Comparison of ENCODE assay signal across 10 mouse cellular contexts in the genomic region with DNA sequence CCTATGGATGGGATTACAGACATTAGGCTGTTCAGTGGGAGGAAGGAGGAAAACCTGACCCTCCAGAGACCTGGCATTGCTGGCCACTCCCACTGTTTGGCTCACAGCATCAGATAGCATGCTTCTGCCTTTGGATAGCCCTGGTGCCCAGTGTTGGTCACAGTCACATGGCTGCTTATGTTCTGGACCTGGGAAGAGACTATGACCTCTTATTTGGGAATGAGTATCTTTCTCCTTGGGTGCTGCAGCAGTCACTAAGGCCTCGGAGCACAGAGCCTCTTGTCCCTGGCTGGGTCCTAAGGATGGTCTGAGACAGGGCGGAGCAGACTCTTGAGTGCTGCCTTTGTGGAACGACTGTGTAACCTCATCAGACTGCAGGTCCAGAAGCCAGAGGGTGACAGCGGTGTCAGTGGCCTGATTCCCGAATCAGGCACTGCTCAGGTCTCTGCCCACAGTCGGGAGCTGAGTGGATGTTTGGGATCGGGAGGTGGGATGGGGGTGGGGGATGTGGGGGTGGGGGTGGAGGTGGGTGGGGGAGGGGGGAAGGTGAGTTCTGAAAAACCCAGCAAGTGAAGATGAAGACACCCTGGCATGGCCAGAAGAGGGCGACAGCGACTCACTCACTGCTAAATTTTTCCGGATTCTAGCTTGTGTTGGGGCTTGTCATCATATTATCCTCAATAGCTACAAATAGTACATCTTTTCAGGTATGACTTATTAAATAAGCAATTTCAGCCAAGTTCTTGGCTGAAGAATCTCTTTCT. TPM values are rescaled to one million over a fixed set of nuclear protein-coding genes. Genes with fewer than 3 reads are reported as not detected.
DNase-seq lines count a peak whose midpoint lies in the region; TF ChIP-seq lines count a peak whose summit lies in the region.
"Had no signal": no experiment of that assay in that cellular context is flagged by ENCODE, and none has a peak within 500 bp of the region (broad histone marks: within the 10 kb centered on the region; RNA-seq: fewer than 3 reads in every experiment).

No protein-coding gene starts in this region.

- peak; percentile 30 for TF ChIP-seq CTCF in E14TG2a.4 (conservative IDR thresholded peaks at IDR 0.05; ENCODE audit: low read length)

- H3K4me1 ChIP-seq in E14TG2a.4 (replicated peaks; ENCODE audit: low read depth, low read length): peaks cover 67% of the 10 kb centered on the region
- peaks cover 21% of the 10 kb centered on the region for H3K4me1 ChIP-seq in forebrain, embryonic 10.5 days

- no peaks in the 10 kb centered on the region for H3K9me3 ChIP-seq in E14TG2a.4 (ENCODE audit: low read length)
- no peaks in the 10 kb centered on the region for H3K9me3 ChIP-seq in forebrain, embryonic 10.5 days
- H3K9me3 ChIP-seq: megakaryocyte, embryonic 14.5 days had no signal

- H3K27ac ChIP-seq in forebrain, embryonic 10.5 days: no peak overlapping the region

- 18% methylated on average over 10 of the region's 10 CpGs for WGBS in forebrain, embryonic 10.5 days

- peaks cover 27% of the 10 kb centered on the region for H3K27me3 ChIP-seq in E14TG2a.4 (ENCODE audit: insufficient read depth, low read length)
- no peaks in the 10 kb centered on the region for H3K27me3 ChIP-seq in forebrain, embryonic 10.5 days (ENCODE audit: poor library complexity, severe bottlenecking)

- H3K4me3 ChIP-seq in E14TG2a.4 (replicated peaks; ENCODE audit: low read length): peak overlapping the region; percentile 60
- H3K4me3 ChIP-seq in forebrain, embryonic 10.5 days: no peak overlapping the region

- H3K36me3 ChIP-seq in E14TG2a.4 (ENCODE audit: insufficient read depth, low read length): peaks cover 8% of the 10 kb centered on the region; the same call in 1 of the 2 replicates
- H3K36me3 ChIP-seq in forebrain, embryonic 10.5 days (replicated peaks): peaks cover 32% of the 10 kb centered on the region

- intact Hi-C loops in left cerebral cortex, postnatal 4 days (cut with DNase I): no loop called here

- peak; percentile 49 to 59 for DNase-seq in cerebellum, postnatal 36 days
- DNase-seq in cerebellum, adult 11-12 months: no peak
- peak; percentile 39 for DNase-seq in left cerebral cortex, postnatal 4 days
- DNase-seq in left cerebral cortex, adult 8-10 months (ENCODE audit: low spot score in 2 of 2): no peak
- DNase-seq in heart, postnatal 4 days: peak; percentile 61
- peak; percentile 80 for DNase-seq in thymus, postnatal 4 days
- no peak for DNase-seq in forebrain, embryonic 10.5 days (ENCODE audit: extremely low spot score, low spot score)

RNA-seq across cellular contexts. Expression of gene Mief1, which starts 17.9 kb away (rescaled TPM):
- total RNA-seq in left cerebral cortex, postnatal 4 days (2021): 10 to 100 TPM; 29.3 to 30.6 TPM
- total RNA-seq in left cerebral cortex, adult 8-10 months (2022): 10 to 100 TPM; 30.2 to 33.7 (median 30.9) TPM
- 10 to 100 TPM; 38.0 to 38.3 TPM for total RNA-seq in heart, postnatal 4 days (2021)
- 44.3 and 48.2 TPM in 2 replicates for polyA plus RNA-seq in forebrain, embryonic 10.5 days (2016; fragmentation: Nextera tagmentation; extraction: Ambion mirVana)

RNA-seq across cellular contexts. Expression of gene AC140267.1, which starts 19.7 kb away (rescaled TPM):
- 10 to 100 TPM; 21.1 to 22.2 TPM for total RNA-seq in left cerebral cortex, postnatal 4 days (2021)
- 10 to 100 TPM in 2 of 4 experiments, 1 to 10 TPM in 2; 6.0 to 10.8 (median 9.5) TPM for total RNA-seq in left cerebral cortex, adult 8-10 months (2022)
- total RNA-seq in heart, postnatal 4 days (2021): 10 to 100 TPM; 20.3 to 24.3 TPM
- 3.6 and 3.7 TPM in 2 replicates for polyA plus RNA-seq in forebrain, embryonic 10.5 days (2016; fragmentation: Nextera tagmentation; extraction: Ambion mirVana)
- total RNA-seq: hematopoietic stem cell, adult 5-6 weeks had no signal

RNA-seq across cellular contexts. Expression of gene Atf4, which starts 39.1 kb away (rescaled TPM):
- total RNA-seq in left cerebral cortex, postnatal 4 days (2021): 100 to 1,000 TPM; 116 to 119 TPM
- 100 to 1,000 TPM in 3 of 4 experiments, 10 to 100 TPM in 1; 98.1 to 118 (median 107) TPM for total RNA-seq in left cerebral cortex, adult 8-10 months (2022)
- 100 to 1,000 TPM; 119 to 131 TPM for total RNA-seq in heart, postnatal 4 days (2021)
- polyA plus RNA-seq in forebrain, embryonic 10.5 days (2016; fragmentation: Nextera tagmentation; extraction: Ambion mirVana): 120 and 132 TPM in 2 replicates

RNA-seq across cellular contexts. Expression of gene Mgat3, which starts 42.4 kb away (rescaled TPM):
- total RNA-seq in left cerebral cortex, postnatal 4 days (2021): 10 to 100 TPM; 80.4 to 83.1 TPM
- 100 to 1,000 TPM; 118 to 134 (median 124) TPM for total RNA-seq in left cerebral cortex, adult 8-10 months (2022)
- 1 to 10 TPM; 2.5 TPM for total RNA-seq in heart, postnatal 4 days (2021)
- 5.1 and 5.9 TPM in 2 replicates for polyA plus RNA-seq in forebrain, embryonic 10.5 days (2016; fragmentation: Nextera tagmentation; extraction: Ambion mirVana)
- total RNA-seq: hematopoietic stem cell, adult 5-6 weeks had no signal

RNA-seq across cellular contexts. Expression of gene Rps19bp1, which starts 48.2 kb away (rescaled TPM):
- 10 to 100 TPM; 45.1 to 50.3 TPM for total RNA-seq in left cerebral cortex, postnatal 4 days (2021)
- 10 to 100 TPM; 32.5 to 39.3 (median 38.4) TPM for total RNA-seq in left cerebral cortex, adult 8-10 months (2022)
- total RNA-seq in heart, postnatal 4 days (2021): 10 to 100 TPM; 26.1 to 27.2 TPM
- 63.5 and 66.2 TPM in 2 replicates for polyA plus RNA-seq in forebrain, embryonic 10.5 days (2016; fragmentation: Nextera tagmentation; extraction: Ambion mirVana)

Comparison
In these comparisons a context has a peak if more than half of its experiments do, and no peak if none do; other contexts are left out.
1. DNase-seq: peak in cerebellum, postnatal 36 days (2 of 2), left cerebral cortex, postnatal 4 days (single experiment), heart, postnatal 4 days (single experiment) and thymus, postnatal 4 days (single experiment); none in cerebellum, adult 11-12 months (single experiment), left cerebral cortex, adult 8-10 months (0 of 2) and forebrain, embryonic 10.5 days (single experiment).